Mouse (Mus musculus): Measurements from ENCODE around the gene Calhm1. TPM values are rescaled to one million over a fixed set of nuclear protein-coding genes. Genes with fewer than 3 reads are reported as not detected.

Gene Calhm1
- not detected in 2 replicates for polyA plus RNA-seq (2015; fragmentation: Nextera tagmentation; extraction: Ambion mirVana)

- Histone ChIP-seq H3K27ac (no peak within 1 kb of the TSS), H3K4me1 (replicated peaks) (no peaks in the 10 kb centered on the region), H3K27me3 (replicated peaks) (no peaks in the 10 kb centered on the region), H3K9ac (no peak within 1 kb of the TSS), H3K4me3 (replicated peaks) (no peak within 1 kb of the TSS), H3K4me2 (replicated peaks) (no peak within 1 kb of the TSS), H3K36me3 (no peaks in the 10 kb centered on the region), H3K9me3 (no peaks in the 10 kb centered on the region)
- WGBS, result 93% methylated on average over 6 of the region's 6 CpGs
- ATAC-seq, result no peak
Observed at GRCm38 (mm10) chr19:47144154-47144553, at the start of gene Calhm1. Gene Calhm1 (minus strand): TSS chr19:47144254.

GRCm38 (mm10) chr19:47192158-47192557, 48.1 kb upstream of the Calhm1 start:
- Histone ChIP-seq H3K9ac (no peak overlapping the region), H3K27me3 (replicated peaks) (no peaks in the 10 kb centered on the region), H3K9me3 (no peaks in the 10 kb centered on the region), H3K4me1 (replicated peaks) (no peaks in the 10 kb centered on the region), H3K36me3 (no peaks in the 10 kb centered on the region), H3K4me3 (replicated peaks) (no peak overlapping the region), H3K4me2 (replicated peaks) (no peak overlapping the region), H3K27ac (no peak overlapping the region)
- no peak for ATAC-seq
- WGBS, result 96% methylated on average over 5 of the region's 5 CpGs

- no peak overlapping the region for H3K9ac ChIP-seq
- H3K27ac ChIP-seq, result no peak overlapping the region
- H3K9me3 ChIP-seq, result no peaks in the 10 kb centered on the region
- H3K4me3 ChIP-seq (replicated peaks), result no peak overlapping the region
- no peaks in the 10 kb centered on the region for H3K4me1 ChIP-seq (replicated peaks)
- 75% methylated on average over 11 of the region's 11 CpGs for WGBS
- H3K4me2 ChIP-seq (replicated peaks), result no peak overlapping the region
- no peaks in the 10 kb centered on the region for H3K36me3 ChIP-seq
- peak; percentile 62 for ATAC-seq
- no peaks in the 10 kb centered on the region for H3K27me3 ChIP-seq (replicated peaks)
Observed at GRCm38 (mm10) chr19:47188515-47189128, 44.6 kb upstream of the Calhm1 start.

GRCm38 (mm10) chr19:47186514-47187275, 42.6 kb upstream of the Calhm1 start:
- ATAC-seq, result no peak
- H3K4me2 ChIP-seq (replicated peaks), result no peak overlapping the region
- WGBS, result 53% methylated on average over 15 of the region's 15 CpGs
- no peak overlapping the region for H3K9ac ChIP-seq
- H3K36me3 ChIP-seq, result no peaks in the 10 kb centered on the region
- no peaks in the 10 kb centered on the region for H3K4me1 ChIP-seq (replicated peaks)
- H3K27me3 ChIP-seq (replicated peaks), result no peaks in the 10 kb centered on the region
- no peaks in the 10 kb centered on the region for H3K9me3 ChIP-seq
- H3K27ac ChIP-seq, result no peak overlapping the region
- H3K4me3 ChIP-seq (replicated peaks), result no peak overlapping the region

GRCm38 (mm10) chr19:47184736-47185135, 40.7 kb upstream of the Calhm1 start:
- Histone ChIP-seq H3K27ac (no peak overlapping the region), H3K36me3 (no peaks in the 10 kb centered on the region), H3K4me1 (replicated peaks) (no peaks in the 10 kb centered on the region; the same call in 1 of the 2 replicates), H3K9ac (no peak overlapping the region), H3K4me2 (replicated peaks) (no peak overlapping the region), H3K4me3 (replicated peaks) (no peak overlapping the region), H3K27me3 (replicated peaks) (peaks cover 5% of the 10 kb centered on the region), H3K9me3 (no peaks in the 10 kb centered on the region)
- WGBS, result 50% methylated on average over 4 of the region's 4 CpGs
- ATAC-seq, result no peak

GRCm38 (mm10) chr19:47184221-47184620, 40.2 kb upstream of the Calhm1 start:
- Histone ChIP-seq H3K27me3 (replicated peaks) (peaks cover 10% of the 10 kb centered on the region), H3K4me2 (replicated peaks) (no peak overlapping the region), H3K36me3 (no peaks in the 10 kb centered on the region), H3K9me3 (no peaks in the 10 kb centered on the region), H3K4me1 (replicated peaks) (peaks cover 5% of the 10 kb centered on the region), H3K9ac (no peak overlapping the region), H3K27ac (no peak overlapping the region), H3K4me3 (replicated peaks) (no peak overlapping the region)
- ATAC-seq, result no peak
- 68% methylated on average over 8 of the region's 8 CpGs for WGBS

- peaks cover 13% of the 10 kb centered on the region for H3K27me3 ChIP-seq (replicated peaks)
- H3K36me3 ChIP-seq, result no peaks in the 10 kb centered on the region
- H3K4me1 ChIP-seq (replicated peaks), result peaks cover 9% of the 10 kb centered on the region
- no peak overlapping the region for H3K27ac ChIP-seq
- H3K9ac ChIP-seq, result no peak overlapping the region
- peak overlapping the region; percentile 100 for H3K4me2 ChIP-seq (replicated peaks)
- 18% methylated on average over 8 of the region's 8 CpGs for WGBS
- no peaks in the 10 kb centered on the region for H3K9me3 ChIP-seq
- no peak for ATAC-seq
- H3K4me3 ChIP-seq (replicated peaks), result peak overlapping the region; percentile 74
Observed at GRCm38 (mm10) chr19:47180011-47180410, 36.0 kb upstream of the Calhm1 start.

GRCm38 (mm10) chr19:47179272-47179809, 35.3 kb upstream of the Calhm1 start:
- WGBS, result 2% methylated on average over 42 of the region's 42 CpGs
- peak; percentile 54 for ATAC-seq

GRCm38 (mm10) chr19:47178431-47179271, 34.6 kb upstream of the Calhm1 start, which contains the start of gene Neurl1a:
Gene Neurl1a (plus strand): TSS chr19:47178820.
- H3K4me1 ChIP-seq (replicated peaks), result peaks cover 9% of the 10 kb centered on the region
- peak; percentile 70 for ATAC-seq
- H3K36me3 ChIP-seq, result no peaks in the 10 kb centered on the region
- H3K27ac ChIP-seq, result peak within 1 kb of the TSS; percentile 61; the same call in 1 of the 2 replicates
- H3K9me3 ChIP-seq, result no peaks in the 10 kb centered on the region
- peak within 1 kb of the TSS; percentile 74 for H3K4me3 ChIP-seq (replicated peaks)
- peak within 1 kb of the TSS; percentile 70 for H3K9ac ChIP-seq
- WGBS, result under 1% methylated on average over 91 of the region's 98 CpGs
- peaks cover 13% of the 10 kb centered on the region for H3K27me3 ChIP-seq (replicated peaks)
- peak within 1 kb of the TSS; percentile 100 for H3K4me2 ChIP-seq (replicated peaks)

More at GRCm38 (mm10) chr19:47179272-47179809, 35.3 kb upstream of the Calhm1 start:
- peak overlapping the region; percentile 70 for H3K9ac ChIP-seq
- H3K4me1 ChIP-seq (replicated peaks), result peaks cover 9% of the 10 kb centered on the region
- peak overlapping the region; percentile 61; the same call in 1 of the 2 replicates for H3K27ac ChIP-seq
- H3K36me3 ChIP-seq, result no peaks in the 10 kb centered on the region
- H3K9me3 ChIP-seq, result no peaks in the 10 kb centered on the region
- H3K4me2 ChIP-seq (replicated peaks), result peak overlapping the region; percentile 100
- H3K27me3 ChIP-seq (replicated peaks), result peaks cover 13% of the 10 kb centered on the region
- peak overlapping the region; percentile 74 for H3K4me3 ChIP-seq (replicated peaks)

GRCm38 (mm10) chr19:47178001-47178400, 33.9 kb upstream of the Calhm1 start:
- H3K27ac ChIP-seq, result no peak overlapping the region
- no peak overlapping the region for H3K9ac ChIP-seq
- peak; percentile 66; the same call in 1 of the 2 replicates for ATAC-seq
- 20% methylated on average over 10 of the region's 10 CpGs for WGBS
- no peaks in the 10 kb centered on the region for H3K9me3 ChIP-seq
- H3K27me3 ChIP-seq (replicated peaks), result peaks cover 13% of the 10 kb centered on the region
- no peaks in the 10 kb centered on the region for H3K36me3 ChIP-seq
- H3K4me1 ChIP-seq (replicated peaks), result peaks cover 9% of the 10 kb centered on the region
- peak overlapping the region; percentile 74; the same call in 1 of the 2 replicates for H3K4me3 ChIP-seq (replicated peaks)
- peak overlapping the region; percentile 100 for H3K4me2 ChIP-seq (replicated peaks)

GRCm38 (mm10) chr19:47176916-47177505, 33.0 kb upstream of the Calhm1 start:
- H3K4me1 ChIP-seq (replicated peaks), result peaks cover 9% of the 10 kb centered on the region
- no peak overlapping the region for H3K9ac ChIP-seq
- H3K27ac ChIP-seq, result no peak overlapping the region
- H3K9me3 ChIP-seq, result no peaks in the 10 kb centered on the region
- ATAC-seq, result no peak
- no peak overlapping the region for H3K4me3 ChIP-seq (replicated peaks)
- no peaks in the 10 kb centered on the region for H3K36me3 ChIP-seq
- WGBS, result 69% methylated on average over 2 of the region's 2 CpGs
- H3K27me3 ChIP-seq (replicated peaks), result peaks cover 13% of the 10 kb centered on the region
- no peak overlapping the region for H3K4me2 ChIP-seq (replicated peaks)

Data from intestine, embryonic 15.5 days (tissue).